Mouse (Mus musculus) heart, embryonic 11.5 days (tissue): ENCODE data around the gene Esr2. TPM values are rescaled to one million over a fixed set of nuclear protein-coding genes. Genes with fewer than 3 reads are reported as not detected.

Experiments
- polyA plus RNA-seq: library from polyadenylated mRNA; unstranded; fragments of >200 nt; fragmentation: Nextera tagmentation; extraction: Ambion mirVana; gene quantifications from 2 replicates; pipeline ENCODE4 v1.2.1, GENCODE M21; 2014

The Esr2 gene
- polyA plus RNA-seq, 1 experiment from 2014 or later, result 0.23 TPM

Other genes starting within 250 kb of the Esr2 start
- not detected in 2 replicates for gene Tex21, start 69.5 kb upstream of the Esr2 start, polyA plus RNA-seq
- 44.5 and 48.6 TPM in 2 replicates for gene Mthfd1, start 78.0 kb upstream of the Esr2 start, polyA plus RNA-seq
- gene Akap5, start 147.6 kb upstream of the Esr2 start, polyA plus RNA-seq, result 8.5 and 8.8 TPM in 2 replicates
- gene Zbtb25, start 192.3 kb upstream of the Esr2 start, polyA plus RNA-seq, result 15.3 and 16.3 TPM in 2 replicates
- gene Zbtb1, start 193.0 kb upstream of the Esr2 start, polyA plus RNA-seq, result 10.2 and 10.5 TPM in 2 replicates
- gene Hspa2, start 226.9 kb upstream of the Esr2 start, polyA plus RNA-seq, result 19.5 and 20.6 TPM in 2 replicates
- 2.8 and 3.7 TPM in 2 replicates for gene Ppp1r36, start 240.3 kb upstream of the Esr2 start, polyA plus RNA-seq